Comparison of ENCODE assay signal across 13 mouse cellular contexts in the genomic region with DNA sequence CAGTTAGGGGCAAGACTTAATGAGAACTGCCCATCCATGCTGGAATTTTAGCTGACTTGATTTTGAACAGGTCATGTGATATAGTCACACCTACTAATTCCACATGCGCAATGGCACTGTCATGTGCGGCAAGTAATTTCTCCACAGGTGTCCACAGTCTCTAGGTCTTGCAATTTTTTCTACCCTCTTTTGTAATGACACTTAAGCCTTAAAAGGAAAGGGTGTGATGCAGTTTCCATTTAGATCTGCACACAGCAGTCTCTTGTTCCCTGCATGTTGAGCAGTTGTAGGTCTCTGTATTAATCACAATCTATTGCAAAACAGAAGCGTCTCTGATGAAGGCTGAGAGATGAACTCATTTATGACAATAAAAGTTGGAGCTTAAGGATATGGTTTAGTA.
"Had no signal": no experiment of that assay in that cellular context is flagged by ENCODE, and none has a peak within 500 bp of the region (broad histone marks: within the 10 kb centered on the region; RNA-seq: fewer than 3 reads in every experiment).

No protein-coding gene starts in this region.

- DNase-seq: layer of hippocampus, postnatal 36 days; liver, postnatal 0 days; thymus, adult 18-20 months; thymus, postnatal 36 days had no signal

- H3K4me2 ChIP-seq: kidney, embryonic 15.5 days; limb, embryonic 15.5 days; liver, embryonic 11.5 days; lung, embryonic 14.5 days; midbrain, embryonic 11.5 days had no signal

- H3K27ac ChIP-seq: kidney, embryonic 15.5 days; left cerebral cortex, adult 2 months; limb, embryonic 15.5 days; liver, embryonic 14.5 days; macrophage had no signal

- H3K27me3 ChIP-seq: kidney, embryonic 15.5 days; limb, embryonic 15.5 days had no signal

- H3K9me3 ChIP-seq: kidney, embryonic 15.5 days; limb, embryonic 15.5 days had no signal

- H3K4me3 ChIP-seq: kidney, embryonic 15.5 days; left cerebral cortex, adult 2 months; limb, embryonic 15.5 days had no signal

- ATAC-seq: liver, postnatal 0 days; lung, postnatal 0 days had no signal

- H3K36me3 ChIP-seq: kidney, embryonic 15.5 days; limb, embryonic 15.5 days had no signal

- H3K9ac ChIP-seq: kidney, embryonic 15.5 days; limb, embryonic 15.5 days; liver, embryonic 14.5 days; liver, postnatal 0 days; lung, embryonic 14.5 days had no signal

- H3K4me1 ChIP-seq: kidney, embryonic 15.5 days had no signal
